Mouse (Mus musculus) forebrain, embryonic 14.5 days (tissue): ENCODE results near the gene Gng10. TPM values are rescaled to one million over a fixed set of nuclear protein-coding genes. Genes with fewer than 3 reads are reported as not detected.
A peak's percentile ranks its signal among the peaks of the same experiment; 100 is the strongest.

Source experiments
- ATAC-seq: fragments of 200-750 bp; cut with Nextera tagmentation; 2 replicates; pipeline ENCODE4 v1.8.0; 2017; ENCODE audit warnings: mild to moderate bottlenecking, moderate library complexity
- DNase-seq: peaks from one replicate; pipeline ENCODE4 v3.0.0-alpha.2; 2015; ENCODE audit warnings: low spot score
- H3K27ac ChIP-seq: fragments of 300-500 bp; sonication (generic); 2 replicates; pipeline ENCODE4 v1.5.1; 2014; ENCODE audit warnings: low read depth, mild to moderate bottlenecking, control low read depth, low read length, moderate library complexity
- H3K27me3 ChIP-seq: fragments of 300-500 bp; sonication (generic); replicated peaks from 2 replicates; pipeline ENCODE4 v1.6.1; 2014; ENCODE audit warnings: low read length, control low read depth, mixed read lengths; ENCODE audit not compliant: control insufficient read depth, insufficient read depth
- H3K36me3 ChIP-seq: fragments of 300-500 bp; sonication (generic); 2 replicates; pipeline ENCODE4 v1.6.1; 2014; ENCODE audit warnings: low read length, control low read depth; ENCODE audit not compliant: control insufficient read depth, insufficient read depth
- H3K4me1 ChIP-seq: fragments of 300-500 bp; sonication (generic); 2 replicates; pipeline ENCODE4 v1.6.1; 2014; ENCODE audit warnings: antibody characterized with exemption, low read length, control low read depth; ENCODE audit not compliant: control insufficient read depth, insufficient read depth
- H3K4me2 ChIP-seq: fragments of 300-500 bp; sonication (generic); 2 replicates; pipeline ENCODE4 v1.6.1; 2014; ENCODE audit warnings: mild to moderate bottlenecking, control low read depth, low read length
- H3K4me3 ChIP-seq: fragments of 300-500 bp; sonication (generic); 2 replicates; pipeline ENCODE4 v1.5.1; 2014; ENCODE audit warnings: low read depth, low read length, control low read depth
- H3K9ac ChIP-seq: fragments of 300-500 bp; sonication (generic); 2 replicates; pipeline ENCODE4 v1.6.1; 2014; ENCODE audit warnings: mild to moderate bottlenecking, low read length, control low read depth, moderate library complexity
- H3K9me3 ChIP-seq: fragments of 300-500 bp; sonication (generic); replicated peaks from 2 replicates; pipeline ENCODE4 v1.6.1; 2016; ENCODE audit warnings: low read length, control low read depth, mixed read lengths; ENCODE audit not compliant: control insufficient read depth
- WGBS: fragments of 180-500 bp; shearing (Covaris S2); extraction: QIAGEN DNeasy Blood & Tissue Kit; methylation state at CpG from one replicate; pipeline ENCODE4 v1.1.7; 2014; 5-methylcytosine and 5-hydroxymethylcytosine counted together
- polyA plus RNA-seq: library from polyadenylated mRNA; unstranded; fragments of >200 nt; fragmentation: Nextera tagmentation; extraction: Ambion mirVana; gene quantifications from 2 replicates; pipeline ENCODE4 v1.2.1, GENCODE M21; 2014

Gene Gng10
- polyA plus RNA-seq, 1 experiment from 2014 or later = 204 TPM

DNA sequence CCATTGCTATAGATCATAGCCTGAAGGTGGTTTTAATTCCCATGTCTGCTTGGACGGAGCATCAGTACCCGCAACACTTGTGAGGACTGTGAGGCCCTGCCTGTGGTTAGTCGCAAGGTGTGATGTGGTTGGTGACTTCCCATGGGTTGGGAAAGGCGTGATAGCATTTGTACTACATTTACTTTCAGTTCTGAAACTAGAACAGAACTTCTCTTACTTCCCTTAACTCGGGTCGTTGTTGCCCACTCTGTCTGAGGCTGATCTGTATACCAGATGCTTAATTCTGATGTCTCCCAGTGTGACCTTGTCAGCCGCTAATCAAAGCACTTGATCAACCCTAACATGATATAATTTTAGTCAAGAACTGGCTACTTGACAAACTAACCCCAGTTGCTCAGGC is 25.7 kb upstream of the Gng10 start:
- Histone ChIP-seq H3K27me3 (no peaks in the 10 kb centered on the region), H3K27ac (no peak overlapping the region), H3K4me1 (peaks cover 6% of the 10 kb centered on the region), H3K4me3 (no peak overlapping the region), H3K9me3 (no peaks in the 10 kb centered on the region), H3K9ac (no peak overlapping the region), H3K4me2 (no peak overlapping the region), H3K36me3 (no peaks in the 10 kb centered on the region)
- ATAC-seq (no peak), DNase-seq (no peak)
- WGBS = 96% methylated on average over 7 of the region's 7 CpGs

- no peak overlapping the region for H3K4me2 ChIP-seq
- DNase-seq (no peak), ATAC-seq (no peak)
- H3K27ac ChIP-seq = no peak overlapping the region
- H3K9ac ChIP-seq = no peak overlapping the region
- no peaks in the 10 kb centered on the region for H3K36me3 ChIP-seq
- H3K27me3 ChIP-seq = no peaks in the 10 kb centered on the region
- peaks cover under 1% of the 10 kb centered on the region; the same call in 1 of the 2 replicates for H3K4me1 ChIP-seq
- no peaks in the 10 kb centered on the region for H3K9me3 ChIP-seq
- no peak overlapping the region for H3K4me3 ChIP-seq
- WGBS = 71% methylated on average over 4 of the region's 4 CpGs
These were observed 25.2 kb upstream of the Gng10 start for GRCm38 (mm10) chr4:59009696-59010095.

DNA sequence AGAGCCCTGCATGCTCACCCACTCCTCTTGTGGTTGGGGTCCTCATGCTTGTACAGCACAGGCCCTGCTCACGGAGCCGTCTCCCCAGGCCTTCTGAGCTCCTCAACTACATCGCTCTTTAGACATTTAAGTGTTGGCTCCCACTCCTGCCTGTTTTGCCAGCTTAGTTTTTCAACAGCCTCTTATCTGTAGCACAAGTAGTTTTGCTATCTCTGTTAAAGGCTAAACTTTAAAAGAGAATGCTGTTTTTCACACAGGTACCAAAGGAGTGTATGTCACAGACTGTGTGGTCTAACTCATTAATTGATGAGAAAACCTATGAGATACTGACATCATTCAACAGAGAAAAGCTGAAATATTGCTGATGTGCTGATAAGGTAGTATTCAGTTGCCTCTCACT is 23.4 kb upstream of the Gng10 start:
- Histone ChIP-seq H3K4me2 (no peak overlapping the region), H3K27ac (no peak overlapping the region), H3K9ac (no peak overlapping the region), H3K27me3 (no peaks in the 10 kb centered on the region), H3K9me3 (no peaks in the 10 kb centered on the region), H3K36me3 (no peaks in the 10 kb centered on the region), H3K4me3 (no peak overlapping the region), H3K4me1 (no peaks in the 10 kb centered on the region)
- DNase-seq (no peak), ATAC-seq (no peak)
- 87% methylated on average over 3 of the region's 3 CpGs for WGBS

- Histone ChIP-seq H3K27ac (no peak overlapping the region), H3K36me3 (peaks cover 14% of the 10 kb centered on the region; the same call in 1 of the 2 replicates), H3K4me3 (no peak overlapping the region), H3K4me1 (no peaks in the 10 kb centered on the region), H3K27me3 (no peaks in the 10 kb centered on the region), H3K9ac (no peak overlapping the region), H3K9me3 (no peaks in the 10 kb centered on the region), H3K4me2 (no peak overlapping the region)
- ATAC-seq = no peak
- DNase-seq = no peak
- WGBS = 91% methylated on average over 3 of the region's 3 CpGs
These were observed 19.7 kb upstream of the Gng10 start for GRCm38 (mm10) chr4:59015181-59015580.

- no peak for ATAC-seq
- 89% methylated on average over 2 of the region's 2 CpGs for WGBS
These were observed 18.0 kb upstream of the Gng10 start for GRCm38 (mm10) chr4:59016922-59017321.

DNA sequence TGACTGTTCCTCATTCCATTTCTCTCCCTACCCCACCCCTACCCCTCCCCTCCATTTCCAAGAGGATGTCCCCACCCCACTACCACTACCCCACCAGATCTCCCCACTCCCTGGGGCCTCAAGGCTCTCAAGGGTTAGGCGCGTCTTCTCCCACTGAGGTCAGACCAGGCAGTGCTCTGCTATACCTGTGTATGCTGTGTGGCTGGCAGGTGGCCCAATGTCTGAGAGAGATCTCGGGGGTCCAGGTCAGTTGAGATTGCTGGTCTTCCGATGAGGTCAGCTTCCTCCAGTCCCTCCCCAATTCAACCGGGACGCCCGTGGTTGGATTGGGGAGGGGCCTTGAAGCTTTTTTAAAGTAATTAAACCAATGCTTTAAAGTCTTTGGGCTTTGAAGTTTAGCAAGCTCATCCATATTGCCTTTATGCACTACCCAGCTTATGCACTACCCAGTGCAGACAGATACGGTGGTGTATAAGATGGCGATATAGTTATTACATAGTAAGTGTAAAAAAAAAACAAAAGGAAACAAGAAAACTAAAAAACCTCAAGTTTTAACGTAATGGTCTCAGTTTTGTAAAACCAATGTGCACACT is 467 bp upstream of the Gng10 start:
- no peaks in the 10 kb centered on the region; the same call in 1 of the 2 replicates for H3K9me3 ChIP-seq
- 66% methylated on average over 10 of the region's 10 CpGs for WGBS
- no peaks in the 10 kb centered on the region for H3K27me3 ChIP-seq
- no peaks in the 10 kb centered on the region for H3K4me1 ChIP-seq
- H3K4me3 ChIP-seq = peak overlapping the region; percentile 78
- peak overlapping the region; percentile 90; the same call in 1 of the 2 replicates for H3K27ac ChIP-seq
- peak overlapping the region; percentile 61 for H3K4me2 ChIP-seq
- H3K36me3 ChIP-seq = no peaks in the 10 kb centered on the region
- peak; percentile 12; the same call in 1 of the 2 replicates for ATAC-seq
- no peak for DNase-seq
- H3K9ac ChIP-seq = peak overlapping the region; percentile 91

More at GRCm38 (mm10) chr4:59016922-59017321, 18.0 kb upstream of the Gng10 start:
- H3K9me3 ChIP-seq = no peaks in the 10 kb centered on the region
- no peak overlapping the region for H3K4me2 ChIP-seq
- no peaks in the 10 kb centered on the region for H3K4me1 ChIP-seq
- no peaks in the 10 kb centered on the region for H3K27me3 ChIP-seq
- no peak overlapping the region for H3K9ac ChIP-seq
- no peak for DNase-seq
- no peak overlapping the region for H3K4me3 ChIP-seq
- peaks cover 22% of the 10 kb centered on the region; the same call in 1 of the 2 replicates for H3K36me3 ChIP-seq
- H3K27ac ChIP-seq = no peak overlapping the region

GRCm38 (mm10) chr4:59035786-59036350 is 980 bp downstream of the Gng10 start:
- Histone ChIP-seq H3K27me3 (no peaks in the 10 kb centered on the region), H3K4me3 (peak overlapping the region; percentile 78), H3K9ac (peak overlapping the region; percentile 91), H3K27ac (peak overlapping the region; percentile 90), H3K9me3 (no peaks in the 10 kb centered on the region; the same call in 1 of the 2 replicates), H3K36me3 (peaks cover 7% of the 10 kb centered on the region; the same call in 1 of the 2 replicates), H3K4me2 (peak overlapping the region; percentile 61), H3K4me1 (no peaks in the 10 kb centered on the region)
- 52% methylated on average over 18 of the region's 18 CpGs for WGBS
- ATAC-seq = peak; percentile 23; the same call in 1 of the 2 replicates
- DNase-seq = peak; percentile 24

GRCm38 (mm10) chr4:59036490-59037127 is 1.7 kb downstream of the Gng10 start:
- H3K36me3 ChIP-seq = peaks cover 9% of the 10 kb centered on the region; the same call in 1 of the 2 replicates
- H3K4me2 ChIP-seq = peak overlapping the region; percentile 12; the same call in 1 of the 2 replicates
- H3K4me3 ChIP-seq = no peak overlapping the region
- H3K9ac ChIP-seq = no peak overlapping the region
- no peaks in the 10 kb centered on the region for H3K27me3 ChIP-seq
- ATAC-seq (peak; percentile 9; the same call in 1 of the 2 replicates), DNase-seq (peak; percentile 84)
- no peak overlapping the region for H3K27ac ChIP-seq
- 51% methylated on average over 13 of the region's 13 CpGs for WGBS
- H3K9me3 ChIP-seq = no peaks in the 10 kb centered on the region; the same call in 1 of the 2 replicates
- H3K4me1 ChIP-seq = no peaks in the 10 kb centered on the region
